Mouse (Mus musculus): ENCODE data around the gene Filip1. TPM values are rescaled to one million over a fixed set of nuclear protein-coding genes. Genes with fewer than 3 reads are reported as not detected.

Gene Filip1
- polyA plus RNA-seq, 1 experiment from 2014 or later = 3.6 TPM

DNA sequence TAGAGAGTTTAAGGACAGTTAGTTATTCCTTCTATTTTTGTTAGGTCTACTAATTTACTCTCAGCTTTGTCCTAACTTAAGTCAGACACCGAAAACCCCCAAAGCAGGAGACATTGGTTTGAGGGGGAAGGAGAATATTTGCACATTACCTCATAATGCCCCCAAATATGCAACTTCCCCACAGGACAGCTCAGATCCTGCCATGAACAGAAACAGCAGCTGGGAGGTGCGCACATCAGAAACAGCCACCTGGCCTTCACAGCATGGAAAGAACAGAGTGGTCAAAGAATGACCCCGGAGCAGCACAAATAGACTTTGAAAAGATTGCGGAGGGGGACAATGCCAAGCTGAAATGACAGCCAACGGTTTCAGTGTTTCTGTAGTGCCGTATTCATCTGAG, 75.1 kb downstream of the Filip1 start:
- Histone ChIP-seq H3K27ac (no peak overlapping the region), H3K4me2 (no peak overlapping the region), H3K36me3 (replicated peaks) (no peaks in the 10 kb centered on the region), H3K9ac (no peak overlapping the region), H3K27me3 (replicated peaks) (no peaks in the 10 kb centered on the region), H3K4me3 (no peak overlapping the region), H3K9me3 (no peaks in the 10 kb centered on the region), H3K4me1 (no peaks in the 10 kb centered on the region)
- WGBS = 66% methylated on average over 6 of the region's 6 CpGs
- ATAC-seq (replicated peaks) = no peak

GRCm38 (mm10) chr9:79932578-79932977, 80.1 kb downstream of the Filip1 start:
- H3K4me2 ChIP-seq = no peak overlapping the region
- no peaks in the 10 kb centered on the region for H3K9me3 ChIP-seq
- WGBS = 90% methylated on average over 5 of the region's 5 CpGs
- H3K4me1 ChIP-seq = no peaks in the 10 kb centered on the region
- no peak overlapping the region for H3K9ac ChIP-seq
- H3K27me3 ChIP-seq (replicated peaks) = no peaks in the 10 kb centered on the region
- no peak for ATAC-seq (replicated peaks)
- no peak overlapping the region for H3K4me3 ChIP-seq
- no peak overlapping the region for H3K27ac ChIP-seq
- no peaks in the 10 kb centered on the region for H3K36me3 ChIP-seq (replicated peaks)

GRCm38 (mm10) chr9:79928092-79928491, 84.6 kb downstream of the Filip1 start:
- Histone ChIP-seq H3K9me3 (no peaks in the 10 kb centered on the region), H3K27ac (no peak overlapping the region), H3K4me2 (no peak overlapping the region), H3K9ac (no peak overlapping the region), H3K4me1 (no peaks in the 10 kb centered on the region), H3K36me3 (replicated peaks) (no peaks in the 10 kb centered on the region), H3K4me3 (no peak overlapping the region), H3K27me3 (replicated peaks) (no peaks in the 10 kb centered on the region)
- ATAC-seq (replicated peaks) = no peak
- WGBS = 88% methylated on average over 3 of the region's 3 CpGs

GRCm38 (mm10) chr9:79927156-79927870, 85.3 kb downstream of the Filip1 start:
- H3K27me3 ChIP-seq (replicated peaks) = no peaks in the 10 kb centered on the region
- H3K4me2 ChIP-seq = no peak overlapping the region
- no peak for ATAC-seq (replicated peaks)
- no peak overlapping the region for H3K9ac ChIP-seq
- no peak overlapping the region for H3K27ac ChIP-seq
- no peaks in the 10 kb centered on the region for H3K36me3 ChIP-seq (replicated peaks)
- no peak overlapping the region for H3K4me3 ChIP-seq
- 92% methylated on average over 21 of the region's 21 CpGs for whole genome bisulfite sequencing
- no peaks in the 10 kb centered on the region for H3K4me1 ChIP-seq
- H3K9me3 ChIP-seq = no peaks in the 10 kb centered on the region

DNA sequence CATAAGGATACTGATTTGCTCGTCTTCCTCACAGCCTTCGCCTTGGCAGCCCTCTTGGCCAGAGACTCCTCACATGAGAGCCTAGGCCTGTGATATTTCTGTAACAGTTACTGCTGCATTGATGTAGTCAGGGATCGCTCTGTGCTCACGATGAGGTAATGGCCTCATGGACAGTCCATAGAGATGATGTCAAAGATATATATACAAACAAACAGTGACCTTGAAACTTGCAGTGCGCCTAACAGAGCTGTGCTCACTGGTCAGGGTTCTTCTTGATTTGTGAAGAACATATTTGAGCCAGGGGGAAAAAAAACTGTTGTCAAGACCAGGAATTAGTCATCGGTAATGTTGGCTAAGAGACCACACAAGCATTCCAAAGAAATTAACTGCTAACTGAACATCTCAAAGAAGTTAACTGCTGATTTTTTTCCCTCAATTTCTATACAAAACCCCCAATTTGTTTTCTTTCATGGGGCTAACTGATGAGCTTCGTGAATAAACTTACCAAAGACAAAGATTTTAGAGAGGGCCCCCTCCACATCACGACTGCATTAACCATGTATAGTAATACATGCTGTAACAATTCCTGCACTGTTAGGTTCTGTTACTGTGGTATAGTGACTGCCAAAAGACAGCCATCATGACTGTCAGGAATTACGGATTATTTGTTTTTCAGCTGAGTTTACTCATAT, 86.0 kb downstream of the Filip1 start:
- 88% methylated on average over 9 of the region's 9 CpGs for WGBS
- Histone ChIP-seq H3K9ac (no peak overlapping the region), H3K36me3 (replicated peaks) (no peaks in the 10 kb centered on the region), H3K27me3 (replicated peaks) (no peaks in the 10 kb centered on the region), H3K4me1 (no peaks in the 10 kb centered on the region), H3K4me3 (no peak overlapping the region), H3K27ac (no peak overlapping the region), H3K9me3 (no peaks in the 10 kb centered on the region), H3K4me2 (no peak overlapping the region)
- ATAC-seq (replicated peaks) = no peak

- no peak for ATAC-seq (replicated peaks)
Measured at GRCm38 (mm10) chr9:79925950-79926349, 86.7 kb downstream of the Filip1 start.

DNA sequence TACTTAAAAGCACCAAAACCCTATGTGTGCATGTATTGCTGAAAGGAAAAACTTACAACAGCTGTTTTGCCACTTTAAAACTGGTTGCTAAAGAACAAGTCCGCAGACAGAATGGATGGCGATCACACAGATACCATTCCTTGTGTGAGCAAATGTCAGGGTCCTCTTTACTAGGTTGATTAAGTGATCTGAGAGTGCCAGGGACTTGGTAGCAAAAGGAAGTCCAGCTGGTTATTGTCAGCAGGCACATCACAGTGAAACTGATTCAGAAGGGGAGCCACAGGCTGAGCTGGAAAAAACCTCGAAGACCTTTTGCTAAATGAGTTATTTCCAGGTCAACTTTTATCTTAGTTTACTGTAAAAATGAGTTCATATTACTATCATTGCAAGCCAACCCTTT, 89.4 kb downstream of the Filip1 start:
- Histone ChIP-seq H3K4me3 (no peak overlapping the region), H3K36me3 (replicated peaks) (no peaks in the 10 kb centered on the region), H3K27ac (no peak overlapping the region), H3K9ac (no peak overlapping the region), H3K4me1 (no peaks in the 10 kb centered on the region), H3K4me2 (no peak overlapping the region), H3K9me3 (no peaks in the 10 kb centered on the region), H3K27me3 (replicated peaks) (no peaks in the 10 kb centered on the region)
- 89% methylated on average over 3 of the region's 3 CpGs for WGBS
- ATAC-seq (replicated peaks) = no peak

More at GRCm38 (mm10) chr9:79925950-79926349, 86.7 kb downstream of the Filip1 start:
- WGBS = 79% methylated on average over 4 of the region's 4 CpGs
- Histone ChIP-seq H3K4me2 (no peak overlapping the region), H3K4me1 (no peaks in the 10 kb centered on the region), H3K27me3 (replicated peaks) (no peaks in the 10 kb centered on the region), H3K27ac (no peak overlapping the region), H3K4me3 (no peak overlapping the region), H3K9me3 (no peaks in the 10 kb centered on the region), H3K9ac (no peak overlapping the region), H3K36me3 (replicated peaks) (no peaks in the 10 kb centered on the region)

DNA sequence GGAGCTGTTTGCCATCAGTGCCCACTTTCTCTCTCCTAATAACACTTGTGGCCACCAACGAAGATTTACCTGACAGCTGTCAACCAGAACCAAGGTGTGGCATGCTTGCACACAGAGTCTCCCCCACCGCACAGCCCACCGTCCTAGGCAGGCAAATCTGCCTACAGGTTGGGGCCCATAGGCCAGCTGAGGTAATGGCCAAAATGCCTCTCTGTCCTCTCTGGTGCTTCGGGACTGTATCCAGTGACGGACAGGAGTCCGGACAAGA, 90.2 kb downstream of the Filip1 start:
- no peak for ATAC-seq (replicated peaks)
- Histone ChIP-seq H3K4me3 (no peak overlapping the region), H3K27ac (no peak overlapping the region), H3K9me3 (no peaks in the 10 kb centered on the region), H3K27me3 (replicated peaks) (no peaks in the 10 kb centered on the region), H3K4me1 (no peaks in the 10 kb centered on the region), H3K9ac (no peak overlapping the region), H3K4me2 (no peak overlapping the region), H3K36me3 (replicated peaks) (no peaks in the 10 kb centered on the region)
- 88% methylated on average over 6 of the region's 6 CpGs for WGBS

GRCm38 (mm10) chr9:79921701-79922492, 90.8 kb downstream of the Filip1 start:
- Histone ChIP-seq H3K27me3 (replicated peaks) (no peaks in the 10 kb centered on the region), H3K4me2 (no peak overlapping the region), H3K9ac (no peak overlapping the region), H3K9me3 (no peaks in the 10 kb centered on the region), H3K4me3 (no peak overlapping the region), H3K4me1 (no peaks in the 10 kb centered on the region), H3K27ac (no peak overlapping the region), H3K36me3 (replicated peaks) (no peaks in the 10 kb centered on the region)
- ATAC-seq (replicated peaks) = peak; percentile 33; the same call in 1 of the 2 replicates
- 58% methylated on average over 10 of the region's 10 CpGs for WGBS

DNA sequence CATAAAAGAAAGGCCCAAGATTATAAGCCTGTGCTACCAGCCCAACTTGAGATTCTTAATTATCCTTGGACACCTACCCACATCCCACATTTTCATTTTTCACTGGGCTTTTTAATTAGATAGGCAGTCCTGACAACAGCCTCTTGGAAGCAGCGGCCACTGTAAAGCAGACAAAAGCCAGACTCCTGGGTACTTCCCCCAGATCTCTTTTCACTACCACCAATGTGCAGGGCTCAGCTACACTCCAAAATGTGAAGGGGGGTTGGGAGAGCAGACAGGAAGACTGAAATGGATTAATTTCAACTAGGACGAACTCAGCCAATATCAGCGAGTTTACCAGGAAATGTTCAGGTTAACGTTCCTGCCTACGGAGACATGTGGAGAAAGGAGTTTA, 92.1 kb downstream of the Filip1 start:
- Histone ChIP-seq H3K9ac (no peak overlapping the region), H3K27me3 (replicated peaks) (no peaks in the 10 kb centered on the region), H3K27ac (no peak overlapping the region), H3K4me1 (no peaks in the 10 kb centered on the region), H3K4me3 (no peak overlapping the region), H3K4me2 (no peak overlapping the region), H3K36me3 (replicated peaks) (no peaks in the 10 kb centered on the region), H3K9me3 (no peaks in the 10 kb centered on the region)
- no peak for ATAC-seq (replicated peaks)
- WGBS = 59% methylated on average over 5 of the region's 5 CpGs

DNA sequence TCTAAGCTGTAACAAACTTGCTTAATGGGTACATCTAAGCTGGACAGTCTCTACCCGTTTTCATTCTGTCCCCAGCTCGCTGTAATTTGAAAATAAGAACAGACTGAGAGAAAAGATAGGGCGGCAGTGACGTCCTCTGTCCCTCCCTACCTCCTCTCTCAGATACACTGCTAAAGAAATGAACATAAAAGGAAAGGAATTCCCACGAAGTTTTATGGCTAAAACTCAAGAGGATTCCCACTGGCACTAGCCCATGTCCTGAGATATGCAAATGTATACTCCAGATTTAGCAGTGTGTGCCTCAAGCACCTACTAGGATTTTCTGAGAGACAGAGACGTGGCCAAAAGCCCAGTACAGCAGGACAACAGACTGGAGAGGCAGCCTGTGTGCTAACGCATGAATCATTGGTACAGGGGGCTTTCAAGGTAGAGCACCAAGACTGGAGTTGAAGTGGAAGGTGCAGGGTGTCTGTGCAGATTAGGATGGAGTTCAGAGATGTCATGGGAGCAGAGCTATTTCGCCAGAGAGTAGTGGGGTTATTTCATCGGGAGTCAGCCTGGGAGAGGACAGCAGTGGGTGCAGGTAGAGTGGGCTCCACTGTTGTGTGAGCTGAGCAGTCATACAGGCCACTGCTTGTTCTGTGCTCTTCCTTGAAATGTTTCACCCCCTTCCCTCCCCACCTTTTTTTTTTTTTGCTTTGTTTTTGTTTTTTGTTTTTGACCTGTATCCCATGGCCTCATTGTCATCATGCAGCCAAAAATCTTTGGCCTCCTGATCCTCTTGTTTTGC, 92.7 kb downstream of the Filip1 start:
- no peak overlapping the region for H3K4me2 ChIP-seq
- WGBS = 61% methylated on average over 9 of the region's 9 CpGs
- H3K36me3 ChIP-seq (replicated peaks) = no peaks in the 10 kb centered on the region
- H3K9ac ChIP-seq = no peak overlapping the region
- H3K9me3 ChIP-seq = no peaks in the 10 kb centered on the region
- no peaks in the 10 kb centered on the region for H3K4me1 ChIP-seq
- ATAC-seq (replicated peaks) = peak; percentile 60; the same call in 1 of the 2 replicates
- H3K4me3 ChIP-seq = no peak overlapping the region
- H3K27ac ChIP-seq = no peak overlapping the region
- H3K27me3 ChIP-seq (replicated peaks) = no peaks in the 10 kb centered on the region

GRCm38 (mm10) chr9:79919303-79919721, 93.3 kb downstream of the Filip1 start:
- Histone ChIP-seq H3K36me3 (replicated peaks) (no peaks in the 10 kb centered on the region), H3K27me3 (replicated peaks) (no peaks in the 10 kb centered on the region), H3K9me3 (no peaks in the 10 kb centered on the region), H3K4me2 (no peak overlapping the region), H3K4me1 (no peaks in the 10 kb centered on the region), H3K9ac (no peak overlapping the region), H3K27ac (no peak overlapping the region), H3K4me3 (no peak overlapping the region)
- WGBS = 87% methylated on average over 7 of the region's 7 CpGs
- no peak for ATAC-seq (replicated peaks)

Measured in midbrain, embryonic 15.5 days (tissue).